Mouse (Mus musculus) duodenum, adult 2 months (tissue): Measurements from ENCODE around the gene Pgrmc2. TPM values are rescaled to one million over a fixed set of nuclear protein-coding genes. Genes with fewer than 3 reads are reported as not detected.

Experiments
- polyA plus RNA-seq: library from polyadenylated mRNA; depleted of rRNA; stranded (reverse); fragments of >200 nt; gene quantifications from 2 replicates; pipeline ENCODE4 v1.2.3, GENCODE M21; 2012; ENCODE audit warnings: low replicate concordance; rRNA removed

Pgrmc2 gene
- polyA plus RNA-seq: 18.2 and 23.2 TPM in 2 replicates

GRCm38 (mm10) chr3:41082885-41083789 is at the start of gene Pgrmc2:
Gene Pgrmc2 (minus strand): TSS chr3:41083046.

Other genes starting within 250 kb of the Pgrmc2 start
- gene Mfsd8, start 236.2 kb downstream of the Pgrmc2 start, polyA plus RNA-seq: 0.61 and 1.3 TPM in 2 replicates
- gene Abhd18, start 236.1 kb downstream of the Pgrmc2 start, polyA plus RNA-seq: 0.77 and 0.99 TPM in 2 replicates
- not detected in 2 replicates for gene 1700034I23Rik, start 180.5 kb downstream of the Pgrmc2 start, polyA plus RNA-seq
- gene Larp1b, start 133.2 kb downstream of the Pgrmc2 start, polyA plus RNA-seq: 9.8 and 24.1 TPM in 2 replicates